Mouse (Mus musculus): Measurements from ENCODE around the gene Trim9. TPM values are rescaled to one million over a fixed set of nuclear protein-coding genes. Genes with fewer than 3 reads are reported as not detected.

Trim9 gene
- not detected for polyA plus RNA-seq (2012; fragmentation: generic; extraction: Trizol)
- long read RNA-seq, experiment 1: 0 reads
- long read RNA-seq, experiment 2: 0 reads

- no peak within 1 kb of the TSS for H3K4me3 ChIP-seq (ENCODE audit: insufficient read depth, poor library complexity, severe bottlenecking)
- H3K79me2 ChIP-seq (ENCODE audit: control insufficient read depth, insufficient read depth): no peaks in the 10 kb centered on the region
- TF ChIP-seq MYOD1 (IDR thresholded peaks at IDR 0.05; ENCODE audit: control insufficient read depth, insufficient read length, low read depth): no peak
- no peak for TF ChIP-seq MAX (IDR thresholded peaks at IDR 0.05)
- no peak for TF ChIP-seq USF1 (IDR thresholded peaks at IDR 0.05; ENCODE audit: low read depth)
- TF ChIP-seq FOSL1 (IDR thresholded peaks at IDR 0.05; ENCODE audit: insufficient read depth, low read length, poor library complexity, severe bottlenecking): no peak
- no peak for TF ChIP-seq CEBPB (IDR thresholded peaks at IDR 0.05; ENCODE audit: low read depth)
- no peak for TF ChIP-seq MYOG (IDR thresholded peaks at IDR 0.05; ENCODE audit: control insufficient read depth, extremely low read depth, insufficient read length)
- no peak for TF ChIP-seq CTCF (IDR thresholded peaks at IDR 0.05; ENCODE audit: control insufficient read depth, insufficient read depth, insufficient read length)
- no peaks in the 10 kb centered on the region for H3K36me3 ChIP-seq (ENCODE audit: control insufficient read depth, insufficient read depth)
- peaks cover 39% of the 10 kb centered on the region for H3K27me3 ChIP-seq (ENCODE audit: control insufficient read depth, insufficient read depth, insufficient read length)
- no peaks in the 10 kb centered on the region for H3K79me3 ChIP-seq (ENCODE audit: low read depth)
- no peak within 1 kb of the TSS for H3ac ChIP-seq (ENCODE audit: control insufficient read depth, insufficient read length, low read depth)
Observed at GRCm38 (mm10) chr12:70347202-70347841, at the start of gene Trim9. Trim9 (minus strand) TSS chr12:70347614.

GRCm38 (mm10) chr12:70395061-70395460 lies 47.6 kb upstream of the Trim9 start:
- no peak for TF ChIP-seq USF1 (IDR thresholded peaks at IDR 0.05; ENCODE audit: low read depth)
- no peak for TF ChIP-seq MYOD1 (IDR thresholded peaks at IDR 0.05; ENCODE audit: control insufficient read depth, insufficient read length, low read depth)
- TF ChIP-seq MAX (IDR thresholded peaks at IDR 0.05): no peak
- TF ChIP-seq FOSL1 (IDR thresholded peaks at IDR 0.05; ENCODE audit: insufficient read depth, low read length, poor library complexity, severe bottlenecking): no peak
- no peak for TF ChIP-seq MYOG (IDR thresholded peaks at IDR 0.05; ENCODE audit: control insufficient read depth, extremely low read depth, insufficient read length)
- TF ChIP-seq CEBPB (IDR thresholded peaks at IDR 0.05; ENCODE audit: low read depth): no peak

GRCm38 (mm10) chr12:70391236-70391635 lies 43.8 kb upstream of the Trim9 start:
- H3K36me3 ChIP-seq (ENCODE audit: control insufficient read depth, insufficient read depth): no peaks in the 10 kb centered on the region
- peaks cover 22% of the 10 kb centered on the region for H3K27me3 ChIP-seq (ENCODE audit: control insufficient read depth, insufficient read depth, insufficient read length)
- H3K79me3 ChIP-seq (ENCODE audit: low read depth): no peaks in the 10 kb centered on the region
- H3ac ChIP-seq (ENCODE audit: control insufficient read depth, insufficient read length, low read depth): no peak overlapping the region
- no peak overlapping the region for H3K4me3 ChIP-seq (ENCODE audit: insufficient read depth, poor library complexity, severe bottlenecking)
- H3K79me2 ChIP-seq (ENCODE audit: control insufficient read depth, insufficient read depth): no peaks in the 10 kb centered on the region
- TF ChIP-seq CTCF (IDR thresholded peaks at IDR 0.05; ENCODE audit: control insufficient read depth, insufficient read depth, insufficient read length) (no peak), MYOD1 (IDR thresholded peaks at IDR 0.05; ENCODE audit: control insufficient read depth, insufficient read length, low read depth) (no peak), MAX (IDR thresholded peaks at IDR 0.05) (no peak), CEBPB (IDR thresholded peaks at IDR 0.05; ENCODE audit: low read depth) (no peak), MYOG (IDR thresholded peaks at IDR 0.05; ENCODE audit: control insufficient read depth, extremely low read depth, insufficient read length) (no peak), FOSL1 (IDR thresholded peaks at IDR 0.05; ENCODE audit: insufficient read depth, low read length, poor library complexity, severe bottlenecking) (no peak), USF1 (IDR thresholded peaks at IDR 0.05; ENCODE audit: low read depth) (no peak)

More at GRCm38 (mm10) chr12:70395061-70395460, 47.6 kb upstream of the Trim9 start:
- peaks cover 8% of the 10 kb centered on the region for H3K27me3 ChIP-seq (ENCODE audit: control insufficient read depth, insufficient read depth, insufficient read length)
- H3K79me3 ChIP-seq (ENCODE audit: low read depth): no peaks in the 10 kb centered on the region
- no peak overlapping the region for H3ac ChIP-seq (ENCODE audit: control insufficient read depth, insufficient read length, low read depth)
- H3K4me3 ChIP-seq (ENCODE audit: insufficient read depth, poor library complexity, severe bottlenecking): no peak overlapping the region
- no peaks in the 10 kb centered on the region for H3K79me2 ChIP-seq (ENCODE audit: control insufficient read depth, insufficient read depth)
- H3K36me3 ChIP-seq (ENCODE audit: control insufficient read depth, insufficient read depth): no peaks in the 10 kb centered on the region

DNA sequence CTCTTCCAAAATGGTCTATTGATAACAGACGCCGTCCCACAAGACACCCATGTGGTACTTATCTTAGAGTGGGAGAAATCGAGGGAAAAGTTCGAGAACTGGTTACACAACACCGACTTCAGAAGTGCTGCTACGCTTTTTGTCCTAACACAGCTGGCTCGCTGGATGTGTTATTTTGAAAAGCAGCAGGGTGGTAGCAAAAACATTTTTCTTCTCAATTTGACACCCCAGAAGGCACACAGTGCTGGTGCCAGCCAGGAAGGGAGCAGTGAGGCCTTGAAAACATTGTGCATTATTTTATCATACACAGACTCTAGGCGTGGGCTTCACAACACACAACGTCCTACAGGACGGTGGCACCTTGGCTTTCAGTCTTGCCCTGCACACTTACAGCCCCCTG lies 27.6 kb upstream of the Trim9 start:
- TF ChIP-seq MAX (IDR thresholded peaks at IDR 0.05) (no peak), MYOG (IDR thresholded peaks at IDR 0.05; ENCODE audit: control insufficient read depth, extremely low read depth, insufficient read length) (no peak), FOSL1 (IDR thresholded peaks at IDR 0.05; ENCODE audit: insufficient read depth, low read length, poor library complexity, severe bottlenecking) (no peak), MYOD1 (IDR thresholded peaks at IDR 0.05; ENCODE audit: control insufficient read depth, insufficient read length, low read depth) (no peak), USF1 (IDR thresholded peaks at IDR 0.05; ENCODE audit: low read depth) (no peak), CEBPB (IDR thresholded peaks at IDR 0.05; ENCODE audit: low read depth) (no peak), CTCF (IDR thresholded peaks at IDR 0.05; ENCODE audit: control insufficient read depth, insufficient read depth, insufficient read length) (no peak)
- no peak overlapping the region for H3K4me3 ChIP-seq (ENCODE audit: insufficient read depth, poor library complexity, severe bottlenecking)
- H3K79me2 ChIP-seq (ENCODE audit: control insufficient read depth, insufficient read depth): no peaks in the 10 kb centered on the region
- no peak overlapping the region for H3ac ChIP-seq (ENCODE audit: control insufficient read depth, insufficient read length, low read depth)
- H3K79me3 ChIP-seq (ENCODE audit: low read depth): no peaks in the 10 kb centered on the region
- H3K27me3 ChIP-seq (ENCODE audit: control insufficient read depth, insufficient read depth, insufficient read length): no peaks in the 10 kb centered on the region
- H3K36me3 ChIP-seq (ENCODE audit: control insufficient read depth, insufficient read depth): no peaks in the 10 kb centered on the region

GRCm38 (mm10) chr12:70372874-70373273 lies 25.5 kb upstream of the Trim9 start:
- no peaks in the 10 kb centered on the region for H3K79me3 ChIP-seq (ENCODE audit: low read depth)
- H3ac ChIP-seq (ENCODE audit: control insufficient read depth, insufficient read length, low read depth): no peak overlapping the region
- no peaks in the 10 kb centered on the region for H3K79me2 ChIP-seq (ENCODE audit: control insufficient read depth, insufficient read depth)
- no peak overlapping the region for H3K4me3 ChIP-seq (ENCODE audit: insufficient read depth, poor library complexity, severe bottlenecking)
- no peak for TF ChIP-seq CTCF (IDR thresholded peaks at IDR 0.05; ENCODE audit: control insufficient read depth, insufficient read depth, insufficient read length)
- H3K36me3 ChIP-seq (ENCODE audit: control insufficient read depth, insufficient read depth): no peaks in the 10 kb centered on the region
- peaks cover 2% of the 10 kb centered on the region for H3K27me3 ChIP-seq (ENCODE audit: control insufficient read depth, insufficient read depth, insufficient read length)

DNA sequence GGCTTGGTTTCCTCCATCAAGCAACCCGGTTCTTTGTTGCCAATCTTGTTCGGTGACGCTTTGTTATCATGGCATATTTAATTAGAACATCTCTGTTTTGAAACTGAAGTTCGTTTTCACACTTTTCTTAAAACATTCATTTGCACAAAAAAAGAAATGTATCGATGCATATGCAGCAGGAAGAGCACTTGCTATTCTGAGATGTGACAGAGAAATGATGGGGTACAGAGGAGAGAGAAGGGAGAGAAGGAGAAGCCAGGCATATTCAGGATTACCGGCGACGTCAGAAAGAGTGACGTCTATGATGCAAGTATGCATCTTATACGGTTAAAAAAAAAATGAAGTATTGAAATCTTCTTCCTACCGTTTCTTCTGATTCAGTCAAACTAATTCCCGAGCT lies 21.9 kb upstream of the Trim9 start:
- TF ChIP-seq USF1 (IDR thresholded peaks at IDR 0.05; ENCODE audit: low read depth): no peak
- TF ChIP-seq MYOG (IDR thresholded peaks at IDR 0.05; ENCODE audit: control insufficient read depth, extremely low read depth, insufficient read length): no peak
- no peak for TF ChIP-seq MAX (IDR thresholded peaks at IDR 0.05)
- no peak for TF ChIP-seq CTCF (IDR thresholded peaks at IDR 0.05; ENCODE audit: control insufficient read depth, insufficient read depth, insufficient read length)
- no peak for TF ChIP-seq CEBPB (IDR thresholded peaks at IDR 0.05; ENCODE audit: low read depth)
- TF ChIP-seq FOSL1 (IDR thresholded peaks at IDR 0.05; ENCODE audit: insufficient read depth, low read length, poor library complexity, severe bottlenecking): no peak
- no peak for TF ChIP-seq MYOD1 (IDR thresholded peaks at IDR 0.05; ENCODE audit: control insufficient read depth, insufficient read length, low read depth)
- Histone ChIP-seq H3K4me3 (ENCODE audit: insufficient read depth, poor library complexity, severe bottlenecking) (no peak overlapping the region), H3ac (ENCODE audit: control insufficient read depth, insufficient read length, low read depth) (no peak overlapping the region), H3K27me3 (ENCODE audit: control insufficient read depth, insufficient read depth, insufficient read length) (peaks cover 8% of the 10 kb centered on the region), H3K36me3 (ENCODE audit: control insufficient read depth, insufficient read depth) (no peaks in the 10 kb centered on the region), H3K79me2 (ENCODE audit: control insufficient read depth, insufficient read depth) (no peaks in the 10 kb centered on the region), H3K79me3 (ENCODE audit: low read depth) (no peaks in the 10 kb centered on the region)
